Comparison of ENCODE assay signal across 14 mouse cellular contexts in the genomic region with DNA sequence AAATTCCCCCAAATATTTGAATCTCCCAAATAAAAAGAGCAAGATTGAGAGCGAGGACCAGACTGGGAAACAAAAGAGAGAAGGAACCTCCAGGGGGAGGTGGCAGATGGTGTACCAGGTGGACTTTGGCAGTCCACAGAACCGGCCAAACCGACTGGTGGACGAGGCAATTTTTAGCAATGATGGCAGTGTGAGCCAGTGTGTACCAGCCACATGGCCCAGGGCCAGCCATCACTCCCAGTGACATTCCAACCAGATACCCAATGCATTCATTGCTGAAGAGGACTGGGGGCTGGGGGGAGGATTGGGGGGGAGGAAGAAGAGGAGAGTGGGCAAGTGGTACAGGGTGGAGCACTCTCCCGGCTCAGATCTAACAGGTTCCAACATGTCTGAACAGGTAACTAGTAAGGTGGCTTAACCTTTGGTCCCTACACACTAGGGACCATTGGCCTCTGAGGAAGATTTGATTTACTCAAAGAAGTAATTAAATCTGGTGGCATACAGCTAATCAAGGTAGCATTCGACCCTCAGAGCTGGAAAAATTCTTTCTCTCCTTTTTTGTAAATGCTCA.
DNase-seq lines count a peak whose midpoint lies in the region; ATAC-seq and TF ChIP-seq lines count a peak whose summit lies in the region.
"Had no signal": no experiment of that assay in that cellular context is flagged by ENCODE, and none has a peak within 500 bp of the region (broad histone marks: within the 10 kb centered on the region; RNA-seq: fewer than 3 reads in every experiment).

No protein-coding gene starts in this region.

- peak; percentile 33; the same call in 1 of the 2 replicates for ATAC-seq in kidney, embryonic 15.5 days (replicated peaks; ENCODE audit: low FRiP score)
- peak; percentile 78 for ATAC-seq in hindbrain, postnatal 0 days
- ATAC-seq in CD4-positive, CD25-positive, alpha-beta regulatory T cell, adult 4 months = no peak
- ATAC-seq: intestine, embryonic 15.5 days; lung, postnatal 0 days had no signal

- no peak overlapping the region for H3K9ac ChIP-seq in kidney, embryonic 15.5 days
- no peak overlapping the region for H3K9ac ChIP-seq in hindbrain, postnatal 0 days (replicated peaks; ENCODE audit: low read length)
- H3K9ac ChIP-seq: heart, embryonic 15.5 days; intestine, embryonic 15.5 days had no signal

- DNase-seq in kidney, adult 11 months = no peak
- peak; percentile 95 for DNase-seq in cerebellum, adult 11 months
- peak; percentile 96 to 98 for DNase-seq in cerebellum, postnatal 25 days
- peak; percentile 80 for DNase-seq in hindbrain, postnatal 0 days (ENCODE audit: low spot score)
- no peak for DNase-seq in layer of hippocampus, adult 9-11 months
- DNase-seq in thymus, postnatal 14 days = no peak
- DNase-seq: kidney, postnatal 4 days; right cerebral cortex, postnatal 14 days had no signal

- H3K4me2 ChIP-seq in kidney, embryonic 15.5 days = no peak overlapping the region
- no peak overlapping the region for H3K4me2 ChIP-seq in hindbrain, postnatal 0 days (ENCODE audit: low read depth, low read length)
- H3K4me2 ChIP-seq: heart, embryonic 15.5 days; intestine, embryonic 15.5 days; liver, embryonic 11.5 days had no signal

- no peak overlapping the region for H3K4me3 ChIP-seq in kidney, embryonic 15.5 days (replicated peaks)
- H3K4me3 ChIP-seq in hindbrain, postnatal 0 days (ENCODE audit: low read length) = no peak overlapping the region
- H3K4me3 ChIP-seq: heart, embryonic 15.5 days; intestine, embryonic 15.5 days had no signal

- no peak overlapping the region for H3K27ac ChIP-seq in kidney, embryonic 15.5 days
- H3K27ac ChIP-seq in hindbrain, postnatal 0 days = peak overlapping the region; percentile 68
- H3K27ac ChIP-seq: heart, embryonic 15.5 days; intestine, embryonic 15.5 days had no signal

- H3K4me1 ChIP-seq in kidney, embryonic 15.5 days = no peaks in the 10 kb centered on the region
- H3K4me1 ChIP-seq in hindbrain, postnatal 0 days (ENCODE audit: insufficient read depth, low read length) = peaks cover 12% of the 10 kb centered on the region; the same call in 1 of the 2 replicates
- H3K4me1 ChIP-seq: heart, embryonic 15.5 days; intestine, embryonic 15.5 days had no signal

- peak; percentile 28; the same call in 1 of the 2 replicates for TF ChIP-seq CTCF in hindbrain, postnatal 0 days (IDR thresholded peaks at IDR 0.05; ENCODE audit: low read depth)

- WGBS in kidney, embryonic 15.5 days = 81% methylated on average over 6 of the region's 6 CpGs
- whole genome bisulfite sequencing in hindbrain, postnatal 0 days = 37% methylated on average over 6 of the region's 6 CpGs

- no peaks in the 10 kb centered on the region for H3K27me3 ChIP-seq in kidney, embryonic 15.5 days
- no peaks in the 10 kb centered on the region for H3K27me3 ChIP-seq in hindbrain, postnatal 0 days (ENCODE audit: insufficient read depth, low read length)
- H3K27me3 ChIP-seq: heart, embryonic 15.5 days; intestine, embryonic 15.5 days had no signal

- H3K9me3 ChIP-seq in kidney, embryonic 15.5 days (replicated peaks) = no peaks in the 10 kb centered on the region
- no peaks in the 10 kb centered on the region for H3K9me3 ChIP-seq in hindbrain, postnatal 0 days (ENCODE audit: low read length)
- H3K9me3 ChIP-seq: heart, embryonic 15.5 days; intestine, embryonic 15.5 days had no signal

- H3K36me3 ChIP-seq in kidney, embryonic 15.5 days = no peaks in the 10 kb centered on the region
- H3K36me3 ChIP-seq in hindbrain, postnatal 0 days (ENCODE audit: insufficient read depth, low read length) = no peaks in the 10 kb centered on the region
- H3K36me3 ChIP-seq: heart, embryonic 15.5 days; intestine, embryonic 15.5 days had no signal

Comparison
In these comparisons a context has a peak if more than half of its experiments do, and no peak if none do; other contexts are left out.
1. DNase-seq: peak in cerebellum, adult 11 months (single experiment), cerebellum, postnatal 25 days (2 of 2) and hindbrain, postnatal 0 days (single experiment); none in kidney, adult 11 months (single experiment), layer of hippocampus, adult 9-11 months (single experiment) and thymus, postnatal 14 days (single experiment).